ENCODE assay signal across 9 mouse cellular contexts in genomic region chr2:57115864-57116365, GRCm38 (mm10). TPM values are rescaled to one million over a fixed set of nuclear protein-coding genes. Genes with fewer than 3 reads are reported as not detected.
A peak's percentile ranks its signal among the peaks of the same experiment; 100 is the strongest.
DNase-seq lines count a peak whose midpoint lies in the region; ATAC-seq and TF ChIP-seq lines count a peak whose summit lies in the region.
"Had no signal": no experiment of that assay in that cellular context is flagged by ENCODE, and none has a peak within 500 bp of the region (broad histone marks: within the 10 kb centered on the region; RNA-seq: fewer than 3 reads in every experiment).

No protein-coding gene starts in this region.

- 0 out of 2 replicates have a peak, but pooled peaks cover 4% of the 10 kb centered on the region for H3K36me3 ChIP-seq in forebrain, embryonic 10.5 days (replicated peaks)
- no peaks in the 10 kb centered on the region for H3K36me3 ChIP-seq in hindbrain, embryonic 10.5 days

- WGBS in bone marrow, adult 2 months = 2% methylated on average over 20 of the region's 28 CpGs
- WGBS in forebrain, embryonic 10.5 days = under 1% methylated on average over 24 of the region's 28 CpGs
- under 1% methylated on average over 19 of the region's 28 CpGs for WGBS in hindbrain, embryonic 10.5 days

- TF ChIP-seq CTCF in bone marrow, adult 2 months (IDR thresholded peaks at IDR 0.05; ENCODE audit: control insufficient read depth, insufficient read depth, low read length) = no peak

- TF ChIP-seq POLR2A in bone marrow, adult 2 months (IDR thresholded peaks at IDR 0.05; ENCODE audit: borderline replicate concordance, control insufficient read depth, low read depth, low read length) = no peak

- peak overlapping the region; percentile 61 for H3K4me3 ChIP-seq in bone marrow, adult 2 months (replicated peaks; ENCODE audit: control insufficient read depth, low read depth, low read length)
- peak overlapping the region; percentile 94 for H3K4me3 ChIP-seq in forebrain, embryonic 10.5 days
- H3K4me3 ChIP-seq in hindbrain, embryonic 10.5 days = peak overlapping the region; percentile 69

- no peak overlapping the region for H3K27ac ChIP-seq in bone marrow, adult 2 months (ENCODE audit: control insufficient read depth, insufficient read depth, low read depth, low read length, poor library complexity)
- peak overlapping the region; percentile 90 for H3K27ac ChIP-seq in forebrain, embryonic 10.5 days
- H3K27ac ChIP-seq in hindbrain, embryonic 10.5 days = peak overlapping the region; percentile 82

- H3K9me3 ChIP-seq in forebrain, embryonic 10.5 days = no peaks in the 10 kb centered on the region
- H3K9me3 ChIP-seq in hindbrain, embryonic 10.5 days = no peaks in the 10 kb centered on the region; the same call in 1 of the 2 replicates

- 0 out of 2 replicates have a peak, but pooled peaks have one; percentile 0 for ATAC-seq in megakaryocyte progenitor cell, adult 5-6 weeks (replicated peaks; ENCODE audit: poor library complexity)

- H3K4me1 ChIP-seq in bone marrow, adult 2 months (ENCODE audit: control insufficient read depth, insufficient read depth, low read length) = no peaks in the 10 kb centered on the region
- peaks cover 80% of the 10 kb centered on the region for H3K4me1 ChIP-seq in forebrain, embryonic 10.5 days
- peaks cover 65% of the 10 kb centered on the region for H3K4me1 ChIP-seq in hindbrain, embryonic 10.5 days (replicated peaks)

- DNase-seq in ovary, postnatal 14 days (ENCODE audit: low spot score) = peak; percentile 26
- no peak for DNase-seq in ovary, postnatal 10 days (ENCODE audit: low spot score)
- DNase-seq in forebrain, embryonic 10.5 days (ENCODE audit: extremely low spot score, low spot score) = peak; percentile 57
- DNase-seq in hindbrain, embryonic 10.5 days (ENCODE audit: low spot score) = peak; percentile 62
- DNase-seq in left cerebral cortex, postnatal 4 days = peak; percentile 37
- peak; percentile 15 to 29 for DNase-seq in thymus, adult 18-20 months

- H3K27me3 ChIP-seq in forebrain, embryonic 10.5 days (ENCODE audit: poor library complexity, severe bottlenecking) = peaks cover 34% of the 10 kb centered on the region
- H3K27me3 ChIP-seq in hindbrain, embryonic 10.5 days (ENCODE audit: insufficient read depth, poor library complexity, severe bottlenecking) = peaks cover 46% of the 10 kb centered on the region

- intact Hi-C loops in left cerebral cortex, postnatal 4 days (cut with DNase I) = loop anchor here (5.0 to 10.0 kb wide), 3 partner anchors 719 to 999 kb away; no protein-coding TSS in a partner anchor

RNA-seq across cellular contexts. Expression of gene Nr4a2, which starts 7.9 kb away (rescaled TPM):
- polyA plus RNA-seq in bone marrow, adult 2 months (2011; ENCODE audit: insufficient read depth, insufficient read length, low replicate concordance, missing spikeins) = 3.8 TPM in 1 of 2 replicates, not detected in the other
- 7.4 and 7.8 TPM in 2 replicates for polyA plus RNA-seq in forebrain, embryonic 10.5 days (2016; fragmentation: Nextera tagmentation; extraction: Ambion mirVana)
- polyA plus RNA-seq in hindbrain, embryonic 10.5 days (2016; fragmentation: Nextera tagmentation; extraction: Ambion mirVana) = 6.0 and 9.6 TPM in 2 replicates
- total RNA-seq in left cerebral cortex, postnatal 4 days (2021) = 10 to 100 TPM; 78.0 to 87.9 TPM
- total RNA-seq in megakaryocyte progenitor cell, adult 5-6 weeks (2015) = 5.8 and 6.4 TPM in 2 replicates
- 1.7 and 1.9 TPM in 2 replicates for total RNA-seq in megakaryocyte progenitor cell, adult 5-6 weeks (2017)
- total RNA-seq: neutrophil, adult 5-6 weeks had no signal
